Mouse (Mus musculus) thymus, adult 2 months (tissue): ENCODE data around the gene Oxct2b.

Experiments
- CTCF ChIP-seq: fragments of 200-500 bp; IDR thresholded peaks from 2 replicates; pipeline ENCODE4 v1.5.1; 2012; ENCODE audit warnings: mild to moderate bottlenecking, control low read depth, low read length, moderate library complexity, borderline replicate concordance; ENCODE audit not compliant: control insufficient read depth, poor library complexity, insufficient read depth; ENCODE audit errors: extremely low read depth
- POLR2A ChIP-seq: fragments of 200-500 bp; IDR thresholded peaks from 2 replicates; pipeline ENCODE4 v1.6.1; 2012; ENCODE audit warnings: mild to moderate bottlenecking, low read length, control low read depth, moderate library complexity; ENCODE audit not compliant: control insufficient read depth, poor library complexity, insufficient read depth; ENCODE audit errors: extremely low read depth

DNA sequence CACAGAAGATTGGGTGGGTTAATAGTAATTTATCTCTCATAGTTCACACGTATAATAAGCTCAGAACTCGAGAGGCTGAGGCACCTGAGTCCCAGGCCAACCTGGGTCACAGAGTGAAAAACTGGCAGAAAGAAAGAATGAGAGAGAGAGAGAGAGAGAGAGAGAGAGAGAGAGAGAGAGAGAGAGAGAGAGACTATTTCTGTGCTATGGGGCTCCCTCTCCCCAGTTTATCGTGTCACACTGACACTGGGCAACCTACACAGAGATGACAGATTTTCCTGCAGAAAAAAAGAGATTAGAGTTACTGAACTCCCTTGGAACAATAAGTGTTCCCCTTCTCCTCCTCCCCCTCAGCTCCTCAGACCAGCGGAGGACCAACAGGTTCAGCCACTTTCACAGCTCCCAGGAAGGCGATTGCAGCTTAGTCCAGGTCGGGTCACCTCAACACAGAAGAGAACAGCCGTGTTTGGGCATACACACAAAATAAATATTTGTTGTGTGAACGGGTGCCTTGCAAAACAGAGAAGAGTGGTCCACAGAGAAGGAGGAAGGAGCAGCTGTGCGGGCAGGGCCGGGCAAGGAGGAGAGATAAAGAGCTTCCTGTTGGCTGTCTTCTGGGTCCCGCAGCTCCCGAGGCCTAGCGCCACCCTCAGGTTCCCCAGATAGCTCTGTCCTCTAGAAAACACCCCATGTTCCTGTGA, 44.6 kb upstream of the Oxct2b start:
- TF ChIP-seq CTCF, result no peak
- no peak for TF ChIP-seq POLR2A
